Mouse (Mus musculus) midbrain, embryonic 16.5 days (tissue): ENCODE measurements at regions not wholly inside any gene's neighbourhood (a gene's known extent, or its start where the extent isn't known, plus 50 kb on each side); places are given as distances from the start of the nearest gene placed in this dataset.

Experiments
- ATAC-seq: fragments of 200-750 bp; cut with Nextera tagmentation; 2 replicates; pipeline ENCODE4 v1.8.0; 2017; ENCODE audit warnings: moderate TSS enrichment
- H3K27ac ChIP-seq: fragments of 300-500 bp; sonication (generic); 2 replicates; pipeline ENCODE4 v1.5.1; 2014; ENCODE audit warnings: mild to moderate bottlenecking, low read length, mixed read lengths
- H3K27me3 ChIP-seq: fragments of 300-500 bp; sonication (generic); 2 replicates; pipeline ENCODE4 v1.6.1; 2014; ENCODE audit warnings: low read depth, low read length, mixed read lengths; ENCODE audit not compliant: control insufficient read depth, insufficient read depth
- H3K36me3 ChIP-seq: fragments of 300-500 bp; sonication (generic); 2 replicates; pipeline ENCODE4 v1.6.1; 2014; ENCODE audit warnings: mild to moderate bottlenecking, low read length, moderate library complexity, mixed read lengths; ENCODE audit not compliant: control insufficient read depth, insufficient read depth
- H3K4me1 ChIP-seq: fragments of 300-500 bp; sonication (generic); 2 replicates; pipeline ENCODE4 v1.6.1; 2014; ENCODE audit warnings: mild to moderate bottlenecking, low read length, mixed read lengths; ENCODE audit not compliant: control insufficient read depth, insufficient read depth
- H3K4me2 ChIP-seq: fragments of 300-500 bp; sonication (generic); 2 replicates; pipeline ENCODE4 v1.6.1; 2014; ENCODE audit warnings: mild to moderate bottlenecking, low read length, mixed read lengths
- H3K4me3 ChIP-seq: fragments of 300-500 bp; sonication (generic); 2 replicates; pipeline ENCODE4 v1.5.1; 2014; ENCODE audit warnings: low read depth, mild to moderate bottlenecking, low read length, moderate library complexity, mixed read lengths
- H3K9ac ChIP-seq: fragments of 300-500 bp; sonication (generic); 2 replicates; pipeline ENCODE4 v1.6.1; 2014; ENCODE audit warnings: low read depth, low read length, mixed read lengths
- H3K9me3 ChIP-seq: fragments of 300-500 bp; sonication (generic); replicated peaks from 2 replicates; pipeline ENCODE4 v1.6.1; 2014; ENCODE audit warnings: mild to moderate bottlenecking, low read length, mixed read lengths; ENCODE audit not compliant: control insufficient read depth, poor library complexity, severe bottlenecking
- WGBS: fragments of 180-500 bp; shearing (Covaris S2); extraction: QIAGEN DNeasy Blood & Tissue Kit; methylation state at CpG from one replicate; pipeline ENCODE4 v1.1.7; 2014; 5-methylcytosine and 5-hydroxymethylcytosine counted together

DNA sequence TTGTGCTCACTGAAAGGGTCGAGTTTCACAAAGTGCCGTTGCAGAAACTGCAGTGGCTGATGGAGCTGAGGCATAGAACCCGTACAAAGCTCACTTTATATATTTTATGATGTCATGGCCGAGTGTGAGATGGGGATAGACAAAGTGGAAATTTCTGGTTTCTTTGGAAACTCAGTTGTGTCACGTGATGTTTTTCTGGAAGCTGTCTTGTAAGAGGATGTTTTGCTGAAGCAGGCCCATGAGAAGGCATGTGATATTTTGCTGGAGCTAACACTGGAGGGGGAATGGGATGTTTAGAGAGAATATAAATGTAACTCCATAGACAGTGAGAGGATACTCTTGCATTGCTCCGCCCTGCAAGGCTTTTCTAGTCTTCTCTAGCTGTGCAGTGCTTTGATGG, 311.7 kb downstream of the Tmem132b start:
- Histone ChIP-seq H3K9ac (no peak overlapping the region), H3K27me3 (no peaks in the 10 kb centered on the region), H3K36me3 (no peaks in the 10 kb centered on the region), H3K4me2 (no peak overlapping the region), H3K4me3 (no peak overlapping the region), H3K9me3 (no peaks in the 10 kb centered on the region; the same call in 1 of the 2 replicates), H3K4me1 (no peaks in the 10 kb centered on the region), H3K27ac (no peak overlapping the region)
- no peak for ATAC-seq
- 80% methylated on average over 6 of the region's 6 CpGs for WGBS

DNA sequence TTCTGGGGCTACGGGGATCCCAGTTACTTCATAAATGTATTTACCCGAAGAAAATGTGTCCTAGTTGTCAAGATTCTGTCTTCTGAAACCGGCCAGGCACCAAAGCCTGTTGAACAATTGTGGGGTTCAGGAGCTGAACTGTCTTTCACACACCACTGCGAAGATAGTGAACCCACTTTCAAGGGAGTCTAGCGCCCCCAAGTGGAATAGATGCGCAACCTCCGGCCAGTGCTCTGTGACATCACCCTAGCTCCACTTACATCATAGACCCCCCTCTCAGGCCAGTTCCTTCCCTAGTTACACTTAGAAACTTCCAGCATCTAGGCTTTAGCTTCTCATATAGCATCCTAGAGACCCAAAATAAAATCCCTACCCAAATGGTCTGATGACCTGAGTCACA, 318.1 kb downstream of the Tmem132b start:
- H3K9ac ChIP-seq: no peak overlapping the region
- 86% methylated on average over 7 of the region's 7 CpGs for WGBS

GRCm38 (mm10) chr5:125876296-125876695, 344.7 kb downstream of the Tmem132b start:
- WGBS: 82% methylated on average over 9 of the region's 9 CpGs
- Histone ChIP-seq H3K27ac (no peak overlapping the region), H3K36me3 (no peaks in the 10 kb centered on the region), H3K4me2 (no peak overlapping the region), H3K9me3 (no peaks in the 10 kb centered on the region), H3K4me1 (no peaks in the 10 kb centered on the region), H3K4me3 (no peak overlapping the region), H3K9ac (no peak overlapping the region), H3K27me3 (no peaks in the 10 kb centered on the region)
- no peak for ATAC-seq

More for the DNA sequence above, 318.1 kb downstream of the Tmem132b start:
- H3K4me1 ChIP-seq: no peaks in the 10 kb centered on the region
- H3K9me3 ChIP-seq: no peaks in the 10 kb centered on the region; the same call in 1 of the 2 replicates
- ATAC-seq: no peak
- no peaks in the 10 kb centered on the region for H3K36me3 ChIP-seq
- H3K4me2 ChIP-seq: no peak overlapping the region
- no peak overlapping the region for H3K4me3 ChIP-seq
- H3K27me3 ChIP-seq: no peaks in the 10 kb centered on the region
- H3K27ac ChIP-seq: no peak overlapping the region

GRCm38 (mm10) chr5:125888840-125889239, 357.3 kb downstream of the Tmem132b start:
- H3K4me1 ChIP-seq: no peaks in the 10 kb centered on the region
- no peak overlapping the region for H3K4me3 ChIP-seq
- ATAC-seq: no peak
- H3K9ac ChIP-seq: no peak overlapping the region
- no peaks in the 10 kb centered on the region for H3K9me3 ChIP-seq
- H3K36me3 ChIP-seq: no peaks in the 10 kb centered on the region
- WGBS: 86% methylated on average over 2 of the region's 2 CpGs
- H3K4me2 ChIP-seq: no peak overlapping the region
- H3K27me3 ChIP-seq: no peaks in the 10 kb centered on the region
- no peak overlapping the region for H3K27ac ChIP-seq

- 90% methylated on average over 6 of the region's 6 CpGs for WGBS
- no peak overlapping the region for H3K27ac ChIP-seq
These were observed 362.3 kb downstream of the Tmem132b start for GRCm38 (mm10) chr5:125893864-125894263.

DNA sequence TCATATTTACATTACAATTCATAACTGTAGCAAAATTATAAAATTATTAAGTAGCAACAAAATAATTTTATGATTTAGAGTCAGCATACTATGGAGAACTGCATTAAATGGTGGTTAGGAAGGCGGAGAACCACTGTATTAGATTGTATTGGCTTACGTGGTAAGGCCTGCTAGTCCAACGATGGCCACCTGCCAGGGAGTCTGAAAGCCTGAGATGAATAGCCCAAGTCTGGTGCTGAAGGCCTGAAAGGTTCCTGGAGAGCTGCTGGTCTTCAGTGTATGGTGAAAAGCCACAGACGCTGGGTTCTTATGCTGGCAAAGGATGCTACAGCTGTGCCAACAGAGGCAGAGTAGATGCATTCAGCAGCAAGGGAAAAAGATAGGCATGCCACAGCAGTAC, 370.5 kb downstream of the Tmem132b start:
- Histone ChIP-seq H3K9ac (no peak overlapping the region), H3K4me3 (no peak overlapping the region), H3K27me3 (no peaks in the 10 kb centered on the region), H3K36me3 (no peaks in the 10 kb centered on the region), H3K27ac (no peak overlapping the region), H3K4me2 (no peak overlapping the region), H3K4me1 (no peaks in the 10 kb centered on the region), H3K9me3 (no peaks in the 10 kb centered on the region)
- no peak for ATAC-seq
- 84% methylated on average over 4 of the region's 4 CpGs for WGBS

More at GRCm38 (mm10) chr5:125893864-125894263, 362.3 kb downstream of the Tmem132b start:
- Histone ChIP-seq H3K27me3 (no peaks in the 10 kb centered on the region), H3K9me3 (no peaks in the 10 kb centered on the region), H3K4me3 (no peak overlapping the region), H3K9ac (no peak overlapping the region), H3K4me2 (no peak overlapping the region), H3K4me1 (no peaks in the 10 kb centered on the region), H3K36me3 (no peaks in the 10 kb centered on the region)
- ATAC-seq: no peak

DNA sequence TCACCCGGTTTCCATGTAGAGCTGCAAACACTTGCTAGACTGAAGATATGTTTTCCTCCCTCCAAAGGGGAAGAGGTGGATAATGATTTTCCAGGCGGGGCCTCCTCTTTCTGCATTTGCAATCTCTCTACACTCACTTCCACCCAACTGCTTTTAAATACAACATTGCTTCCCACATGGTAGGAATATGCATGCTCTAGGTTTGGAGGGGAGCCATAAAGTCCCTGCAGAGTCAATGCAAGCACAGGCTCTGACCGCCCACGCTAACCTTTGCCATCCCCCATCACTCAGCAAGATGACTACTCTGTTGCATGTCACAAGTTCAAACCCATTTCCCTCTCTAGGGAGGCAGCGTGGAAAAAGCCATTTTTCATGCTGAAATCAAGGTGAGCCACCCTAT, 372.9 kb downstream of the Tmem132b start:
- Histone ChIP-seq H3K4me1 (no peaks in the 10 kb centered on the region), H3K9ac (no peak overlapping the region), H3K4me3 (no peak overlapping the region), H3K9me3 (no peaks in the 10 kb centered on the region), H3K36me3 (no peaks in the 10 kb centered on the region), H3K4me2 (no peak overlapping the region), H3K27me3 (no peaks in the 10 kb centered on the region), H3K27ac (no peak overlapping the region)
- 89% methylated on average over 5 of the region's 5 CpGs for WGBS
- no peak for ATAC-seq

GRCm38 (mm10) chr5:125907332-125907731, 375.8 kb downstream of the Tmem132b start:
- H3K9ac ChIP-seq: no peak overlapping the region
- no peaks in the 10 kb centered on the region for H3K36me3 ChIP-seq
- no peak overlapping the region for H3K4me2 ChIP-seq
- H3K9me3 ChIP-seq: no peaks in the 10 kb centered on the region
- 87% methylated on average over 4 of the region's 4 CpGs for WGBS
- no peak overlapping the region for H3K27ac ChIP-seq
- H3K4me1 ChIP-seq: no peaks in the 10 kb centered on the region
- no peak overlapping the region for H3K4me3 ChIP-seq
- no peak for ATAC-seq
- H3K27me3 ChIP-seq: no peaks in the 10 kb centered on the region

DNA sequence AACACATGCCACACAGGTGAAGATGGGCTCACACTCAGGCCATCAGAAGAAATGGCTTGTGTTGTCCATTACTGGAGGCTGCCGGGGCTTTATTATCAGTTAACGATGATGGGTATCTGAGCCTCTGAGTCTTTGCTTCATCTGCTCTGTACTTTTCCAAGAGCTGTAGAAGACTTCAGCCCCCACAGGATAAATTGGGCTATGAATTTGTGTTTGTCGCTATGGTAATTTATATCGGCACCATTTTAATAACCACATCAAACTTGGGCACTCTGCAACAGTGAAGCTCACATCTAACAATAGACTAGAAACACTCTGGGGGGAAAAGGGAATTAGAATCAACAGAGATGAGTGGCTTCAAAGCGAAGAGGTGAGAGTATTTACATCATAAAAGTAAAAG, 376.3 kb downstream of the Tmem132b start:
- no peaks in the 10 kb centered on the region for H3K4me1 ChIP-seq
- H3K27ac ChIP-seq: no peak overlapping the region
- no peak overlapping the region for H3K9ac ChIP-seq
- H3K36me3 ChIP-seq: no peaks in the 10 kb centered on the region
- WGBS: 93% methylated on average over 5 of the region's 5 CpGs
- no peak overlapping the region for H3K4me3 ChIP-seq
- no peak for ATAC-seq
- no peaks in the 10 kb centered on the region for H3K27me3 ChIP-seq
- no peaks in the 10 kb centered on the region for H3K9me3 ChIP-seq
- H3K4me2 ChIP-seq: no peak overlapping the region

- Histone ChIP-seq H3K4me2 (no peak overlapping the region), H3K4me3 (no peak overlapping the region), H3K36me3 (no peaks in the 10 kb centered on the region), H3K9me3 (no peaks in the 10 kb centered on the region), H3K4me1 (peaks cover 6% of the 10 kb centered on the region), H3K27ac (no peak overlapping the region), H3K27me3 (no peaks in the 10 kb centered on the region), H3K9ac (no peak overlapping the region)
- ATAC-seq: no peak
- 89% methylated on average over 4 of the region's 4 CpGs for WGBS
These were observed 384.3 kb downstream of the Tmem132b start for GRCm38 (mm10) chr5:125915857-125916256.
